Mouse (Mus musculus) ES-E14 (cell line): ENCODE results near the gene Gm26620.

Source experiments
- CHD2 ChIP-seq: IDR thresholded peaks from 2 replicates; pipeline ENCODE4 v1.6.1; 2014; ENCODE audit warnings: mild to moderate bottlenecking, low read depth, low read length, inconsistent platforms
- HCFC1 ChIP-seq: IDR thresholded peaks from 2 replicates; pipeline ENCODE4 v1.6.1; 2012; ENCODE audit warnings: low read length, inconsistent platforms, borderline replicate concordance; ENCODE audit not compliant: insufficient read depth
- MAFK ChIP-seq: IDR thresholded peaks from 2 replicates; pipeline ENCODE4 v1.6.1; 2014; ENCODE audit warnings: mild to moderate bottlenecking, low read depth, low read length, inconsistent platforms; ENCODE audit not compliant: insufficient read depth
- ZC3H11A ChIP-seq: IDR thresholded peaks from 2 replicates; pipeline ENCODE4 v1.6.1; 2012; ENCODE audit warnings: low read depth, mild to moderate bottlenecking, inconsistent platforms, low read length, borderline replicate concordance

DNA sequence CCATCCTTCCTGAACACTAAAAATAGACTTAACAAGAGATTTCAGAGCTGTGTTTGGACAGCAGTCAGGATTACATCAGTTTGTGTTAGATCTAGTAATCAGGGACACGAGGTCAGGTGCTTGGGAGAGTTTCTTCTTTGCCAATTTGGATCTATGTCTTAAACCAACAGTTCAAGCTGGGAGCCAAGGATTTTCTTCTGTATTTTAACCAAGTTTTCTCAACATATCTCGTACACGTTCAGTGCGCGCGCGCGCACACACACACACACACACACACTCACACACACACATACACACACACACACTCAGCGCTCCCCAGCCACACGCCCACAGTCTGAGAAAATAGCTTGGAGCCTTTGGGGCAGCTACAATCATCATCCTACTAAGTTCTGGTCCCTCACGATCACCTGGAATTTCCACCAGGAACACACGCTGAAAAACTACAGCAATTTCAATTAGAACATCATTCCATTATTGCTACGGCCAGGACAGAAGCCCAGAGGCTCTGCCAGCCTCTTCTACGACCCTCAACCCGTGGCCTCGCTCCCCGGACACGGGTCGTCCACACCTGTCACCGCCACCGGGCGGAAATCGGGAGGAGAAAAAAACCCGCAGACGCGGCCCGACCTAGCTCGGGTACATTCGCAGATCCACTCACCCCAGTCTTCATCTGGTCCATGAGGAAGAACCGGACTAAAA is 17.7 kb upstream of the Gm26620 start:
- no peak for TF ChIP-seq CHD2
- TF ChIP-seq ZC3H11A = no peak
- TF ChIP-seq HCFC1 = no peak
- no peak for TF ChIP-seq MAFK
